Mouse (Mus musculus): ENCODE results near the gene 4933411K16Rik. TPM values are rescaled to one million over a fixed set of nuclear protein-coding genes. Genes with fewer than 3 reads are reported as not detected.

Gene 4933411K16Rik
- polyA plus RNA-seq, 1 experiment from 2014 or later: not detected

- DNase-seq (no peak), ATAC-seq (ENCODE audit: low FRiP score, low TSS enrichment) (no peak)
- H3K27ac ChIP-seq (replicated peaks; ENCODE audit: low read depth, low read length): no peak overlapping the region
- H3K9me3 ChIP-seq (ENCODE audit: control insufficient read depth, low read length): no peaks in the 10 kb centered on the region
- WGBS: 83% methylated on average over 6 of the region's 6 CpGs
- no peak overlapping the region for H3K4me3 ChIP-seq (replicated peaks; ENCODE audit: low read depth, low read length)
- no peaks in the 10 kb centered on the region for H3K27me3 ChIP-seq (ENCODE audit: control insufficient read depth, insufficient read depth, low read length)
- no peak overlapping the region for H3K9ac ChIP-seq (replicated peaks; ENCODE audit: low read length)
- no peaks in the 10 kb centered on the region for H3K36me3 ChIP-seq (ENCODE audit: control insufficient read depth, insufficient read depth, low read length)
- no peaks in the 10 kb centered on the region for H3K4me1 ChIP-seq (ENCODE audit: control insufficient read depth, insufficient read depth, low read length)
- no peak overlapping the region for H3K4me2 ChIP-seq (ENCODE audit: low read length)
Measured at GRCm38 (mm10) chr19:42015001-42015400, 37.0 kb upstream of the 4933411K16Rik start.

GRCm38 (mm10) chr19:42016251-42016650 lies 35.8 kb upstream of the 4933411K16Rik start:
- no peaks in the 10 kb centered on the region for H3K4me1 ChIP-seq (ENCODE audit: control insufficient read depth, insufficient read depth, low read length)
- no peak overlapping the region for H3K4me2 ChIP-seq (ENCODE audit: low read length)
- H3K27ac ChIP-seq (replicated peaks; ENCODE audit: low read depth, low read length): no peak overlapping the region
- DNase-seq (no peak), ATAC-seq (ENCODE audit: low FRiP score, low TSS enrichment) (no peak)
- H3K36me3 ChIP-seq (ENCODE audit: control insufficient read depth, insufficient read depth, low read length): no peaks in the 10 kb centered on the region
- no peaks in the 10 kb centered on the region for H3K9me3 ChIP-seq (ENCODE audit: control insufficient read depth, low read length)
- H3K27me3 ChIP-seq (ENCODE audit: control insufficient read depth, insufficient read depth, low read length): no peaks in the 10 kb centered on the region
- 64% methylated on average over 4 of the region's 4 CpGs for WGBS
- no peak overlapping the region for H3K9ac ChIP-seq (replicated peaks; ENCODE audit: low read length)
- no peak overlapping the region for H3K4me3 ChIP-seq (replicated peaks; ENCODE audit: low read depth, low read length)

GRCm38 (mm10) chr19:42016840-42017239 lies 35.2 kb upstream of the 4933411K16Rik start:
- Histone ChIP-seq H3K4me3 (replicated peaks; ENCODE audit: low read depth, low read length) (no peak overlapping the region), H3K27me3 (ENCODE audit: control insufficient read depth, insufficient read depth, low read length) (no peaks in the 10 kb centered on the region), H3K36me3 (ENCODE audit: control insufficient read depth, insufficient read depth, low read length) (no peaks in the 10 kb centered on the region), H3K27ac (replicated peaks; ENCODE audit: low read depth, low read length) (no peak overlapping the region), H3K9ac (replicated peaks; ENCODE audit: low read length) (no peak overlapping the region), H3K4me2 (ENCODE audit: low read length) (no peak overlapping the region), H3K4me1 (ENCODE audit: control insufficient read depth, insufficient read depth, low read length) (no peaks in the 10 kb centered on the region), H3K9me3 (ENCODE audit: control insufficient read depth, low read length) (no peaks in the 10 kb centered on the region)
- WGBS: 56% methylated on average over 5 of the region's 5 CpGs
- ATAC-seq (ENCODE audit: low FRiP score, low TSS enrichment) (no peak), DNase-seq (no peak)

DNA sequence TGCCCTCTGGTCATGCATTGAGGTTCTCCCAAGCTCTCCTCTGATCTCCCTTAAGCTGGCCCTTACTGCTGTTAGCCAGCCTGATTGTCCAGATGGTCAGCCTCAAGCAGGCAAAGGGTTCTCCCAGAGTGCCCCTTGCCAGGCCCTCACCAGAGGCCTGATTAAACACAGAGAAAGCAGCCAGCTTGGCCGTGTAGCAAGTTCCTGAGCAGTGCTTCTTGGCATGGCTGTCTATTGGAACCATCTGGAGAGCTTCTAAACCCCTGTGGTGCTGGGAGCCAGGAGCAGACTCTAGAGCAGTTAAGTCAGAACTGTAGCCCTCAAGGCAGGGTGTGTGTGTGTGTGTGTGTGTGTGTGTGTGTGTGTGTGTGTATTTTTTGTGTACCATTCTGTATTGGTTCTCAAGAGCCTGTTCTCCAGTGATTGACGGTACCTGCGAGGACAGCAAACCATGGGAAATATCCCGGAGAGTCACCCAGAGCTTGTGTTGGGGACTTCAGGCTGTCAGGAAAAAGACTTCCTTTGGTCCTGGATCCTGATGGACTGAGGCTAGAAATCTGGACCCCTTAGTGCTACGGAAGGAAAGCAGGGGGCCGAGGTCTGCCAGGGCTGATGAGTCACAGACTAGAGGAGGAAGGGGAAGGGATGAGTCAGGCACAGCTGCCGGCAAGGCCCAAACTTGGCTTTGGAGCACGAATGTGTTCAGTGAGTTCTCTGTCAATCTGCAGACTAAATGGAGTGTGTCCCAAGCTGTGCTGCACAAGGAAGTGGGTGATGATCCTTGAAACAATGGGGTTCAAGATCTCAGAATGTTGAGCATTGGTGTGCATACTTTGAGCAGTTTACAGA lies 34.4 kb upstream of the 4933411K16Rik start:
- no peak for DNase-seq
- WGBS: 81% methylated on average over 8 of the region's 8 CpGs

GRCm38 (mm10) chr19:42019011-42019522 lies 33.0 kb upstream of the 4933411K16Rik start:
- ATAC-seq (ENCODE audit: low FRiP score, low TSS enrichment): no peak
- no peaks in the 10 kb centered on the region for H3K4me1 ChIP-seq (ENCODE audit: control insufficient read depth, insufficient read depth, low read length)
- no peak overlapping the region for H3K9ac ChIP-seq (replicated peaks; ENCODE audit: low read length)
- no peak overlapping the region for H3K4me3 ChIP-seq (replicated peaks; ENCODE audit: low read depth, low read length)
- no peak overlapping the region for H3K4me2 ChIP-seq (ENCODE audit: low read length)
- WGBS: 37% methylated on average over 4 of the region's 4 CpGs
- H3K27ac ChIP-seq (replicated peaks; ENCODE audit: low read depth, low read length): no peak overlapping the region
- no peaks in the 10 kb centered on the region for H3K27me3 ChIP-seq (ENCODE audit: control insufficient read depth, insufficient read depth, low read length)
- no peak for DNase-seq
- H3K36me3 ChIP-seq (ENCODE audit: control insufficient read depth, insufficient read depth, low read length): no peaks in the 10 kb centered on the region
- no peaks in the 10 kb centered on the region for H3K9me3 ChIP-seq (ENCODE audit: control insufficient read depth, low read length)

More for the DNA sequence above, 34.4 kb upstream of the 4933411K16Rik start:
- no peak overlapping the region for H3K4me3 ChIP-seq (replicated peaks; ENCODE audit: low read depth, low read length)
- ATAC-seq (ENCODE audit: low FRiP score, low TSS enrichment): no peak
- no peaks in the 10 kb centered on the region for H3K27me3 ChIP-seq (ENCODE audit: control insufficient read depth, insufficient read depth, low read length)
- H3K9ac ChIP-seq (replicated peaks; ENCODE audit: low read length): no peak overlapping the region
- H3K36me3 ChIP-seq (ENCODE audit: control insufficient read depth, insufficient read depth, low read length): no peaks in the 10 kb centered on the region
- H3K4me2 ChIP-seq (ENCODE audit: low read length): no peak overlapping the region
- H3K9me3 ChIP-seq (ENCODE audit: control insufficient read depth, low read length): no peaks in the 10 kb centered on the region
- no peaks in the 10 kb centered on the region for H3K4me1 ChIP-seq (ENCODE audit: control insufficient read depth, insufficient read depth, low read length)
- H3K27ac ChIP-seq (replicated peaks; ENCODE audit: low read depth, low read length): no peak overlapping the region

GRCm38 (mm10) chr19:42021681-42022541 lies 30.1 kb upstream of the 4933411K16Rik start:
- H3K4me3 ChIP-seq (replicated peaks; ENCODE audit: low read depth, low read length): no peak overlapping the region
- no peak overlapping the region for H3K9ac ChIP-seq (replicated peaks; ENCODE audit: low read length)
- no peaks in the 10 kb centered on the region for H3K36me3 ChIP-seq (ENCODE audit: control insufficient read depth, insufficient read depth, low read length)
- no peaks in the 10 kb centered on the region for H3K9me3 ChIP-seq (ENCODE audit: control insufficient read depth, low read length)
- no peak for ATAC-seq (ENCODE audit: low FRiP score, low TSS enrichment)
- no peaks in the 10 kb centered on the region for H3K27me3 ChIP-seq (ENCODE audit: control insufficient read depth, insufficient read depth, low read length)
- H3K27ac ChIP-seq (replicated peaks; ENCODE audit: low read depth, low read length): no peak overlapping the region
- no peak overlapping the region for H3K4me2 ChIP-seq (ENCODE audit: low read length)
- WGBS: 50% methylated on average over 10 of the region's 10 CpGs
- no peak for DNase-seq
- H3K4me1 ChIP-seq (ENCODE audit: control insufficient read depth, insufficient read depth, low read length): no peaks in the 10 kb centered on the region

DNA sequence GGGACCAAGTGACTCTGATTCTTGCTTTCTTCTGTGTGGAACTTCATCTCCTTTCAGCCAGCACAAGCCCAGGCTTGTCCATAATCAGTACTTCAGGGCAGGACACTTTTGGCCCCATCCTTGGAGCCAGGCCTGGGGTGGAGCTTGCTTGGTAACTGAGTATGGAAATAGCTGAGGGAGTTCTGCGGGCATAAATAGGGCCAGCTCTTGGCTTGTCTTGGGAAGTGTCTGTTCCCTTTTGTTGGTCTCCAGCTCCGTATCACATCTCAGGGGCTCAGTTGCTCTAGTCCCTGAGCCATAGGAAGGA lies 29.6 kb upstream of the 4933411K16Rik start:
- WGBS: 73% methylated on average over 2 of the region's 2 CpGs
- H3K4me2 ChIP-seq (ENCODE audit: low read length): no peak overlapping the region
- H3K9ac ChIP-seq (replicated peaks; ENCODE audit: low read length): no peak overlapping the region
- no peak overlapping the region for H3K4me3 ChIP-seq (replicated peaks; ENCODE audit: low read depth, low read length)
- H3K4me1 ChIP-seq (ENCODE audit: control insufficient read depth, insufficient read depth, low read length): no peaks in the 10 kb centered on the region
- H3K27me3 ChIP-seq (ENCODE audit: control insufficient read depth, insufficient read depth, low read length): no peaks in the 10 kb centered on the region
- DNase-seq (no peak), ATAC-seq (ENCODE audit: low FRiP score, low TSS enrichment) (no peak)
- H3K9me3 ChIP-seq (ENCODE audit: control insufficient read depth, low read length): no peaks in the 10 kb centered on the region
- no peak overlapping the region for H3K27ac ChIP-seq (replicated peaks; ENCODE audit: low read depth, low read length)
- no peaks in the 10 kb centered on the region for H3K36me3 ChIP-seq (ENCODE audit: control insufficient read depth, insufficient read depth, low read length)

DNA sequence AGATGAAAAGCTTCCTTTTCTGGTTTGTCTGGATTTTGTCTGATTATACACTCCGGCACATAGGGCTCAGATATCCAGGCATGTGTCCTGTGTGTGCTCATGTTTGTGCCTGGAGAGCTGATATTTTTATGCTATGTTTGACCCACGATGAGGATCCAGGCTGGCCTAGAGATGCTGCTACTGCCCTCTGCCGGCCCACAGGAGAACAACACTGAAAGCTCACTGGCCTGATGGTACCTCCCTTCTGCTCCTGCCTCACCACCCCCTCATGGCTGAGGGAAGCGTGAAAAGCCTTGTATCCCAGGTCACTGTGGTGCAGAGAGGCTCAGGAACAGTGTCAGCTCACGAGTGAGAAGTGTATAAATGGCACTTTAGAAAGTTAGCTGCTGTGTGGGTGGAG lies 25.9 kb upstream of the 4933411K16Rik start:
- peak; percentile 14; the same call in 1 of the 2 replicates for ATAC-seq (ENCODE audit: low FRiP score, low TSS enrichment)

More for the DNA sequence above, 25.9 kb upstream of the 4933411K16Rik start:
- no peak overlapping the region for H3K27ac ChIP-seq (replicated peaks; ENCODE audit: low read depth, low read length)
- 7% methylated on average over 5 of the region's 5 CpGs for WGBS
- no peaks in the 10 kb centered on the region for H3K9me3 ChIP-seq (ENCODE audit: control insufficient read depth, low read length)
- peak; percentile 87 for DNase-seq
- H3K4me1 ChIP-seq (ENCODE audit: control insufficient read depth, insufficient read depth, low read length): no peaks in the 10 kb centered on the region
- H3K9ac ChIP-seq (replicated peaks; ENCODE audit: low read length): no peak overlapping the region
- no peak overlapping the region for H3K4me3 ChIP-seq (replicated peaks; ENCODE audit: low read depth, low read length)
- H3K4me2 ChIP-seq (ENCODE audit: low read length): no peak overlapping the region
- no peaks in the 10 kb centered on the region for H3K36me3 ChIP-seq (ENCODE audit: control insufficient read depth, insufficient read depth, low read length)
- H3K27me3 ChIP-seq (ENCODE audit: control insufficient read depth, insufficient read depth, low read length): no peaks in the 10 kb centered on the region

Data from midbrain, embryonic 14.5 days (tissue).